Mouse (Mus musculus): ENCODE measurements around the gene Gm37240. TPM values are rescaled to one million over a fixed set of nuclear protein-coding genes. Genes with fewer than 3 reads are reported as not detected.

Gm37240 gene
- total RNA-seq, 1 experiment from 2014 or later, result 4.2 TPM

DNA sequence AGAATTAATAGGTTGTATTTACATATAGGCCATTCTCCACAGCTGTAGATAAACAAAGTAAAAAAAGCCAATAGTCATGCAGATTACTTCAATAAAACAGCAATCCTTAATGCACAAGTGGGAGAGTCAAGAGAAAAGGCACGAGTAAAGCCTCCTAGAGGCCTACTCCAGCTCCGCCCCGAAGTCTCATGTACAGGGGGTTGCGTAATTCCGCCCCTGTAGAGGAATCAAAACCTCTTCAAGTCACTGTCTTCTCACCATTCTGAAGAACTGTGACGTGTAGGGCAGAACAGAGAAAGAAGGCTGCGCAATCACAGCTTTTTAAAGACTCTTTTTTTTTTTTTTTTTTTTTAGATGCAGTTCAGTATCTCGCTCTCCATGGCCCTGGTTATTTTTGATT, 393.5 kb downstream of the Gm37240 start:
- no peak for DNase-seq

DNA sequence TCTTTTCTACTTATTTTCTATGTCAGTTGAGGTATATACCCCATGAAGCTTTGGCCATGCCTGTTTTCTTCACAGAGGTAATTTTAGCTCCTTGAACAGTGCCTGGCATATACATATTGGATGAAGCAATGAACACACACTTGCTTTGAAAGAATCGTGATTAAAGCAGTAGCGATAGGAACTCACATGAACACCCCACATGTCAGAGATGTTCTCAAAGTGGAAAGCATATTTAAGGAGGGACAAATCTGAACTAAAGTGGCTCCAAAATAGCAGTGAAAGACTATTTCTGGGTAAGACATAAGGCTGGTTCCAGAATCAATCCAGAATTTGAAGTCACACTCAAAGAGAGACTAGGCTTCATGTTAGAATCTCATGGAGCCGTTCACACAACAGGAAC, 397.1 kb downstream of the Gm37240 start:
- no peak for DNase-seq

- no peak for DNase-seq
Observed at GRCm38 (mm10) chr3:85487379-85487778, 399.9 kb downstream of the Gm37240 start.

- no peak for DNase-seq
Observed at GRCm38 (mm10) chr3:85485536-85486190, 401.7 kb downstream of the Gm37240 start.

DNA sequence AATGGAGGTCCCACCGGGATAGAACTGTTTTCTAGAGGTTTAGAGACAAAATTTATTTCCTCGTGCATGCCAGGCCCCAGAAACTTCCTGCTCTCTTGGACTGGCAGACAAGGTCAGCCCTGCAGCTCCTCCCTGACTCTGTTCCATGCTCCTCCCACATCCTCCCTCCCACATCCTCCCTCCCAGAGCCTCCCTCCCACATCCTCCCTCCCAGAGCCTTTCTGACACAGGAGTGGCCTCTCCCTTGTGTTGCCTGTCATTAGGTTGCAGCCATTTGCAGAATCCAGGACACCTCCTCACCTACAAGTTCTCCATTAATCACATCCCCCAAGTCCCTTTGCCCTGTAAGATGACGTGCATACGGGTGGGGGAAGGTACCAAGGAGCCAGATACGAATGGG, 404.7 kb downstream of the Gm37240 start:
- DNase-seq, result peak; percentile 83

DNA sequence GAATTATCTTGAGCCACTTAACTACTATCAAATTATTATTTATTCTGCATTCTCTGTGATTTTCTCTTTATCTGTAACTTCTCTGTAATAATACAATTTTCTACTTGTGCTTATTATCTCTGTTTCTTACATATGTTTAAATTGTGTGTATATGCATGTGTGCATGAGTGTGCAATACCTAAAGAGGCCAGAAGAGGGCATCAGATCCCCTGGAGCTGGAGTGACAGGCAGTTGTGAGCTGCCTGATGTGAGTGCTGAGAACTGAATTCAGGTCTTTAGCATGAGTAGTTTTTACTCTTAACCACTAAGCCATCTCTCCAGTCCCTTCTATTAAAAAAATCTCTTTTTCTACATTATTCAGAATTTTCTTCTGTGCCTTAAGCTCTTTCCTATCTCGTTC, 406.7 kb downstream of the Gm37240 start:
- DNase-seq, result no peak

- DNase-seq, result no peak
Observed at GRCm38 (mm10) chr3:85478731-85479130, 408.6 kb downstream of the Gm37240 start.

- DNase-seq, result peak; percentile 65
Observed at GRCm38 (mm10) chr3:85469711-85470110, 417.6 kb downstream of the Gm37240 start.

GRCm38 (mm10) chr3:85468995-85469394, 418.3 kb downstream of the Gm37240 start:
- DNase-seq, result no peak

GRCm38 (mm10) chr3:85465283-85466025, 421.9 kb downstream of the Gm37240 start:
- DNase-seq, result no peak

DNA sequence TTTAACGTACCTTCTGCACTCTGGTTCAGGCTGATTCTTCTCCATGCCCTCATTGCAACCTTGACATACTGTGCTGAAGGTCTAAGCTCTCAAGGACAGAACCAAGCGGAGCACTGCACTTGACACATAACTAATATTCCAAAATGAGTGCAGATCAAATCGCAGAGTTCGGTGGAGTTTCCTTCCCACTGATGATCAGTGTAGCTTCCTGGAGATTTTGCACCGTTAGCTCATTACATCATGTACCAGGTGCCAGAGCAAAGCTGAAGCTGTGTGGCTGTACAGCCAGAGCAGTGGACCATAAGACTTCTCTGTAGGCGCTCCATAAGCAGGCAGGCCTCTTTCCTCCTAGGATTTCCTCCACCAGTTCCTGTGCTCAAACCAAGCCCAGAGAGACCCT, 427.3 kb downstream of the Gm37240 start:
- peak; percentile 10 for DNase-seq

GRCm38 (mm10) chr3:85456983-85457382, 430.3 kb downstream of the Gm37240 start:
- DNase-seq, result no peak

GRCm38 (mm10) chr3:85455453-85455852, 431.9 kb downstream of the Gm37240 start:
- DNase-seq, result no peak

DNA sequence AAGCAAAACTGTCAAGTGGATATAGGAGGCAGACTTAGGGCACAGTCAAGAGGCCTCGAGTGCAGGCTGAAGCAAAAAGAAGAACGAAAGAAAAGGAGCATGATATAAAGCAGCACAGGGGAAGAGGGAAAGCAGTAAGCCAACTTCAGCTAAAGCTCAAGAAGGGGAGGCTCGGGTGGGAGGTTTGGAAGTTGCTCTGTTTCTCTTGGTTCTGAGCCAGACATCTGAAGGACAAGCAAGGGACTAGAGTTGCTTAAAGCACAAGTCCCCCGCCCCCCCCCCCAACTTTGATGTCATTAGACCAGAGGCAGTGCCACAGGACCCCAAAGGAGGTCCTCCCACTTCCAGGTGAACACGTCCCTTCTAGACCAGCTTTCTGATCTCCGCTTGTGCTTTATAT, 433.3 kb downstream of the Gm37240 start:
- peak; percentile 53 for DNase-seq

- no peak for DNase-seq
Observed at GRCm38 (mm10) chr3:85449461-85449860, 437.9 kb downstream of the Gm37240 start.

GRCm38 (mm10) chr3:85442781-85443180, 444.5 kb downstream of the Gm37240 start:
- DNase-seq, result no peak

DNA sequence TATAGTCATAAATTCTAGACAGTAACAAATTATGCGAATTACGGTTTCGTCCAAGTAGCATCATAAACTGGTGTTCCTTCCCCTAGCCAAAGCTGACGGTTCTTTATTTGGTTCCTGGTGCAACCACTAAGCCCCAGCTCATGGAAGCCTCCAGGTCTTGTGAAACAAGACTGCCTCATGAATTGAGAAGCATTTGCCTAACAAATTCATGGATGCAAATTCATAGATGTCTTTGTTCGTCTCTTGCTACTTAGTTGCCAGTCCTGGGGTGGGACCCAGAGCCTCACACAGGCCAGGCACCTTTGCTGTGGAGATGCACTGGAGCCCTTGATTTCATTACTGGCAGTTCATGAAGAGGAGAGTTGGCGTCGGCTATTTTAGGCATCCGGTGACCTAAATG, 445.1 kb downstream of the Gm37240 start:
- DNase-seq, result no peak

GRCm38 (mm10) chr3:85435406-85435805, 451.9 kb downstream of the Gm37240 start:
- DNase-seq, result no peak

GRCm38 (mm10) chr3:85431208-85431607, 456.1 kb downstream of the Gm37240 start:
- DNase-seq, result no peak

GRCm38 (mm10) chr3:85423376-85423997, 463.8 kb downstream of the Gm37240 start:
- DNase-seq, result no peak

DNA sequence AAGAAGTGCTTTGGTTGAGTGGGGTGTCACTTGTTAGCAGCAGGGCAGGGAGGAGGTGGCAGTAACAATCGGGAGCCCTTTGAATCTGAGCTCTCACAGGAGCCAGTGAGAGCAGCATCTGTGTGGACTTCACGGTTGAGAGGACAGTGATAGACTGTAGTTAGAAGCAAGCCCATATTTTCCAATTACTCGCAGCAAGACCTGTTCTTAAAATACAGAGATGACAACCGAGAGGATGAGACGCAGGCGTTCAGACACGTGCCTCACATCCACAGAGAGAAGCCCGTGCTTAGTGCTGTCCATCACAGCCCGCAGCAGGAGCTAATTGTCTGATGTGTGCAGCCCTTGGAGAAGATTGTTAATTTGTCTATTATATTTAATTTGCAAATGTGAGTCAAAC, 465.9 kb downstream of the Gm37240 start:
- DNase-seq, result no peak

GRCm38 (mm10) chr3:85417663-85418062, 469.7 kb downstream of the Gm37240 start:
- DNase-seq, result no peak

GRCm38 (mm10) chr3:85398841-85399240, 488.5 kb downstream of the Gm37240 start:
- DNase-seq, result no peak

- no peak for DNase-seq
Observed at GRCm38 (mm10) chr3:85398483-85398835, 488.9 kb downstream of the Gm37240 start.

Data from adrenal gland, postnatal 14 days (tissue).